Comparison of ENCODE assay signal across 21 mouse cellular contexts in genomic region chr7:62423210-62423609, GRCm38 (mm10). TPM values are rescaled to one million over a fixed set of nuclear protein-coding genes. Genes with fewer than 3 reads are reported as not detected.
A peak's percentile ranks its signal among the peaks of the same experiment; 100 is the strongest.
DNase-seq lines count a peak whose midpoint lies in the region; ATAC-seq and TF ChIP-seq lines count a peak whose summit lies in the region.
"Had no signal": no experiment of that assay in that cellular context is flagged by ENCODE, and none has a peak within 500 bp of the region (broad histone marks: within the 10 kb centered on the region; RNA-seq: fewer than 3 reads in every experiment).

No protein-coding gene starts in this region.

- no peaks in the 10 kb centered on the region for H3K9me3 ChIP-seq in hindbrain, embryonic 11.5 days (ENCODE audit: control insufficient read depth, low read length)
- H3K9me3 ChIP-seq in hindbrain, postnatal 0 days (ENCODE audit: low read length): 0 out of 2 replicates have a peak, but pooled peaks cover 4% of the 10 kb centered on the region
- peaks cover 21% of the 10 kb centered on the region for H3K9me3 ChIP-seq in embryonic facial prominence, embryonic 10.5 days
- peaks cover 10% of the 10 kb centered on the region for H3K9me3 ChIP-seq in hindbrain, embryonic 12.5 days (replicated peaks)
- 0 out of 2 replicates have a peak, but pooled peaks cover 2% of the 10 kb centered on the region for H3K9me3 ChIP-seq in midbrain, embryonic 15.5 days
- H3K9me3 ChIP-seq: embryonic facial prominence, embryonic 15.5 days had no signal

- H3K27me3 ChIP-seq in hindbrain, embryonic 11.5 days (ENCODE audit: control insufficient read depth, insufficient read depth, low read length): no peaks in the 10 kb centered on the region
- no peaks in the 10 kb centered on the region for H3K27me3 ChIP-seq in hindbrain, postnatal 0 days (ENCODE audit: insufficient read depth, low read length)
- 0 out of 2 replicates have a peak, but pooled peaks cover 4% of the 10 kb centered on the region for H3K27me3 ChIP-seq in embryonic facial prominence, embryonic 10.5 days (replicated peaks; ENCODE audit: low read depth, poor library complexity, severe bottlenecking)
- no peaks in the 10 kb centered on the region for H3K27me3 ChIP-seq in hindbrain, embryonic 12.5 days
- H3K27me3 ChIP-seq in midbrain, embryonic 15.5 days (replicated peaks): no peaks in the 10 kb centered on the region
- H3K27me3 ChIP-seq: embryonic facial prominence, embryonic 15.5 days; limb, embryonic 15.5 days had no signal

- 42% methylated on average over 4 of the region's 4 CpGs for WGBS in hindbrain, embryonic 11.5 days
- 38% methylated on average over 4 of the region's 4 CpGs for WGBS in hindbrain, postnatal 0 days
- 49% methylated on average over 4 of the region's 4 CpGs for WGBS in embryonic facial prominence, embryonic 10.5 days
- WGBS in hindbrain, embryonic 12.5 days: 35% methylated on average over 4 of the region's 4 CpGs
- WGBS in midbrain, embryonic 15.5 days: 25% methylated on average over 4 of the region's 4 CpGs

- peak overlapping the region; percentile 14; the same call in 1 of the 2 replicates for H3K4me2 ChIP-seq in hindbrain, embryonic 11.5 days (replicated peaks; ENCODE audit: low read depth, low read length)
- no peak overlapping the region for H3K4me2 ChIP-seq in hindbrain, postnatal 0 days (ENCODE audit: low read depth, low read length)
- peak overlapping the region; percentile 38 for H3K4me2 ChIP-seq in hindbrain, embryonic 12.5 days (replicated peaks)
- no peak overlapping the region for H3K4me2 ChIP-seq in midbrain, embryonic 15.5 days
- H3K4me2 ChIP-seq: embryonic facial prominence, embryonic 15.5 days; limb, embryonic 15.5 days had no signal

- no peak overlapping the region for H3K9ac ChIP-seq in hindbrain, embryonic 11.5 days (ENCODE audit: low read depth, low read length)
- H3K9ac ChIP-seq in hindbrain, postnatal 0 days (replicated peaks; ENCODE audit: low read length): no peak overlapping the region
- H3K9ac ChIP-seq in hindbrain, embryonic 12.5 days: 0 out of 2 replicates have a peak overlapping the region, but pooled peaks have one; percentile 13
- no peak overlapping the region for H3K9ac ChIP-seq in midbrain, embryonic 15.5 days
- H3K9ac ChIP-seq: embryonic facial prominence, embryonic 15.5 days; limb, embryonic 15.5 days had no signal

- H3K4me3 ChIP-seq in hindbrain, embryonic 11.5 days (ENCODE audit: low read depth, low read length): peak overlapping the region; percentile 23
- H3K4me3 ChIP-seq in hindbrain, postnatal 0 days (ENCODE audit: low read length): no peak overlapping the region
- peak overlapping the region; percentile 79 for H3K4me3 ChIP-seq in embryonic facial prominence, embryonic 10.5 days
- H3K4me3 ChIP-seq in hindbrain, embryonic 12.5 days: peak overlapping the region; percentile 24; the same call in 1 of the 2 replicates
- H3K4me3 ChIP-seq in midbrain, embryonic 15.5 days: no peak overlapping the region
- H3K4me3 ChIP-seq: embryonic facial prominence, embryonic 15.5 days; limb, embryonic 15.5 days had no signal

- ATAC-seq in hindbrain, embryonic 11.5 days (ENCODE audit: low FRiP score): peak; percentile 84
- no peak for ATAC-seq in hindbrain, postnatal 0 days
- ATAC-seq in hindbrain, embryonic 12.5 days (ENCODE audit: low FRiP score): peak; percentile 59
- no peak for ATAC-seq in midbrain, embryonic 15.5 days (replicated peaks)
- ATAC-seq: intestine, embryonic 16.5 days had no signal

- H3K27ac ChIP-seq in hindbrain, embryonic 11.5 days (ENCODE audit: low read depth, low read length): peak overlapping the region; percentile 70; the same call in 1 of the 2 replicates
- no peak overlapping the region for H3K27ac ChIP-seq in hindbrain, postnatal 0 days
- H3K27ac ChIP-seq in embryonic facial prominence, embryonic 10.5 days (replicated peaks): peak overlapping the region; percentile 35; the same call in 1 of the 2 replicates
- H3K27ac ChIP-seq in hindbrain, embryonic 12.5 days: peak overlapping the region; percentile 80
- H3K27ac ChIP-seq in midbrain, embryonic 15.5 days: 0 out of 2 replicates have a peak overlapping the region, but pooled peaks have one; percentile 20
- H3K27ac ChIP-seq: embryonic facial prominence, embryonic 15.5 days; limb, embryonic 15.5 days had no signal

- no peak for TF ChIP-seq CTCF in hindbrain, postnatal 0 days (IDR thresholded peaks at IDR 0.05; ENCODE audit: low read depth)

- H3K36me3 ChIP-seq in hindbrain, embryonic 11.5 days (ENCODE audit: control insufficient read depth, insufficient read depth, low read length): no peaks in the 10 kb centered on the region
- no peaks in the 10 kb centered on the region for H3K36me3 ChIP-seq in hindbrain, postnatal 0 days (ENCODE audit: insufficient read depth, low read length)
- H3K36me3 ChIP-seq in embryonic facial prominence, embryonic 10.5 days (replicated peaks): no peaks in the 10 kb centered on the region
- no peaks in the 10 kb centered on the region for H3K36me3 ChIP-seq in hindbrain, embryonic 12.5 days
- no peaks in the 10 kb centered on the region for H3K36me3 ChIP-seq in midbrain, embryonic 15.5 days (replicated peaks)
- H3K36me3 ChIP-seq: embryonic facial prominence, embryonic 15.5 days; limb, embryonic 15.5 days had no signal

- DNase-seq in hindbrain, embryonic 11.5 days (ENCODE audit: low spot score): peak; percentile 58
- DNase-seq in hindbrain, postnatal 0 days (ENCODE audit: low spot score): no peak
- no peak for DNase-seq in embryonic facial prominence, embryonic 10.5 days (ENCODE audit: low spot score)
- DNase-seq in testis, postnatal 10 days (ENCODE audit: low spot score): no peak
- no peak for DNase-seq in thymus, adult 18-20 months
- no peak for DNase-seq in adrenal gland, postnatal 14 days
- DNase-seq: adrenal gland, postnatal 36 days; B cell, adult 2 months; cerebellum, adult 18-20 months; gastrocnemius, postnatal 36 days; layer of hippocampus, postnatal 36 days; lung, postnatal 10 days; thymus, postnatal 36 days had no signal

- H3K4me1 ChIP-seq in hindbrain, embryonic 11.5 days (replicated peaks; ENCODE audit: control insufficient read depth, insufficient read depth, low read length): no peaks in the 10 kb centered on the region
- H3K4me1 ChIP-seq in hindbrain, postnatal 0 days (ENCODE audit: insufficient read depth, low read length): no peaks in the 10 kb centered on the region
- peaks cover 8% of the 10 kb centered on the region for H3K4me1 ChIP-seq in embryonic facial prominence, embryonic 10.5 days
- H3K4me1 ChIP-seq in hindbrain, embryonic 12.5 days: no peaks in the 10 kb centered on the region; the same call in 1 of the 2 replicates
- peaks cover 1% of the 10 kb centered on the region; the same call in 1 of the 2 replicates for H3K4me1 ChIP-seq in midbrain, embryonic 15.5 days

RNA-seq across cellular contexts. Expression of gene Mkrn3, which starts 3.3 kb away (rescaled TPM):
- polyA plus RNA-seq in hindbrain, embryonic 11.5 days (2014; fragmentation: Nextera tagmentation; extraction: Ambion mirVana): 16.6 and 17.5 TPM in 2 replicates
- total RNA-seq in hindbrain, postnatal 0 days (2014; rRNA removed): 36.5 and 37.8 TPM in 2 replicates
- polyA plus RNA-seq in hindbrain, postnatal 0 days (2015; fragmentation: Nextera tagmentation; extraction: Ambion mirVana): 27.0 and 27.8 TPM in 2 replicates
- polyA plus RNA-seq in embryonic facial prominence, embryonic 10.5 days (2016; fragmentation: Nextera tagmentation; extraction: Ambion mirVana): 9.3 and 9.6 TPM in 2 replicates
- polyA plus RNA-seq in hindbrain, embryonic 12.5 days (2016; fragmentation: Nextera tagmentation; extraction: Ambion mirVana): 19.1 and 21.0 TPM in 2 replicates
- polyA plus RNA-seq in midbrain, embryonic 15.5 days (2015; fragmentation: Nextera tagmentation; extraction: Ambion mirVana): 24.6 and 24.8 TPM in 2 replicates
- total RNA-seq in adrenal gland, postnatal 14 days (2021): 0.78 and 1.4 TPM in 2 replicates

RNA-seq across cellular contexts. Expression of gene Peg12, which starts 41.1 kb away (rescaled TPM):
- 70.1 and 74.3 TPM in 2 replicates for polyA plus RNA-seq in hindbrain, embryonic 11.5 days (2014; fragmentation: Nextera tagmentation; extraction: Ambion mirVana)
- 6.5 and 10.1 TPM in 2 replicates for total RNA-seq in hindbrain, postnatal 0 days (2014; rRNA removed)
- polyA plus RNA-seq in hindbrain, postnatal 0 days (2015; fragmentation: Nextera tagmentation; extraction: Ambion mirVana): 10.3 and 11.5 TPM in 2 replicates
- 76.8 and 82.8 TPM in 2 replicates for polyA plus RNA-seq in embryonic facial prominence, embryonic 10.5 days (2016; fragmentation: Nextera tagmentation; extraction: Ambion mirVana)
- 47.3 and 48.5 TPM in 2 replicates for polyA plus RNA-seq in hindbrain, embryonic 12.5 days (2016; fragmentation: Nextera tagmentation; extraction: Ambion mirVana)
- polyA plus RNA-seq in midbrain, embryonic 15.5 days (2015; fragmentation: Nextera tagmentation; extraction: Ambion mirVana): 9.8 and 11.5 TPM in 2 replicates
- 3.9 and 4.3 TPM in 2 replicates for total RNA-seq in adrenal gland, postnatal 14 days (2021)

RNA-seq across cellular contexts. Expression of gene Magel2, which starts 46.4 kb away (rescaled TPM):
- polyA plus RNA-seq in hindbrain, embryonic 11.5 days (2014; fragmentation: Nextera tagmentation; extraction: Ambion mirVana): 9.5 and 11.3 TPM in 2 replicates
- total RNA-seq in hindbrain, postnatal 0 days (2014; rRNA removed): 17.4 and 18.1 TPM in 2 replicates
- polyA plus RNA-seq in hindbrain, postnatal 0 days (2015; fragmentation: Nextera tagmentation; extraction: Ambion mirVana): 10.5 and 10.6 TPM in 2 replicates
- polyA plus RNA-seq in embryonic facial prominence, embryonic 10.5 days (2016; fragmentation: Nextera tagmentation; extraction: Ambion mirVana): 18.7 and 21.0 TPM in 2 replicates
- 17.5 and 18.0 TPM in 2 replicates for polyA plus RNA-seq in hindbrain, embryonic 12.5 days (2016; fragmentation: Nextera tagmentation; extraction: Ambion mirVana)
- polyA plus RNA-seq in midbrain, embryonic 15.5 days (2015; fragmentation: Nextera tagmentation; extraction: Ambion mirVana): 21.6 and 24.9 TPM in 2 replicates
- 2.0 and 3.1 TPM in 2 replicates for total RNA-seq in adrenal gland, postnatal 14 days (2021)
- total RNA-seq: gastrocnemius, postnatal 36 days; hematopoietic stem cell, adult 5-6 weeks; megakaryocyte progenitor cell, adult 5-6 weeks had no signal
- polyA plus RNA-seq: small intestine, adult 2 months had no signal

Comparison
In these comparisons a context has a peak if more than half of its experiments do, and no peak if none do; other contexts are left out.
1. ATAC-seq: peak in hindbrain, embryonic 11.5 days (single experiment) and hindbrain, embryonic 12.5 days (single experiment); none in hindbrain, postnatal 0 days (single experiment) and midbrain, embryonic 15.5 days (single experiment).
2. H3K4me2 ChIP-seq: peak in hindbrain, embryonic 11.5 days (single experiment) and hindbrain, embryonic 12.5 days (single experiment); none in hindbrain, postnatal 0 days (single experiment) and midbrain, embryonic 15.5 days (single experiment).
3. H3K4me3 ChIP-seq: peak in hindbrain, embryonic 11.5 days (single experiment), embryonic facial prominence, embryonic 10.5 days (single experiment) and hindbrain, embryonic 12.5 days (single experiment); none in hindbrain, postnatal 0 days (single experiment) and midbrain, embryonic 15.5 days (single experiment).